Mouse (Mus musculus) liver, embryonic 16.5 days (tissue): Measurements from ENCODE around the gene Tubd1. TPM values are rescaled to one million over a fixed set of nuclear protein-coding genes. Genes with fewer than 3 reads are reported as not detected.
A peak's percentile ranks its signal among the peaks of the same experiment; 100 is the strongest.

Source experiments
- ATAC-seq: fragments of 200-750 bp; cut with Nextera tagmentation; 2 replicates; pipeline ENCODE4 v1.8.0; 2017; ENCODE audit warnings: low read depth, mild to moderate bottlenecking, moderate number of reproducible peaks, moderate library complexity
- H3K27ac ChIP-seq: fragments of 300-500 bp; sonication (generic); 2 replicates; pipeline ENCODE4 v1.5.1; 2014; ENCODE audit warnings: mild to moderate bottlenecking, low read length
- H3K27me3 ChIP-seq: fragments of 300-500 bp; sonication (generic); 2 replicates; pipeline ENCODE4 v1.6.1; 2014; ENCODE audit warnings: low read depth, low read length, mixed read lengths; ENCODE audit not compliant: control insufficient read depth, insufficient read depth
- H3K36me3 ChIP-seq: fragments of 300-500 bp; sonication (generic); 2 replicates; pipeline ENCODE4 v1.6.1; 2014; ENCODE audit warnings: mild to moderate bottlenecking; ENCODE audit not compliant: control insufficient read depth, insufficient read depth
- H3K4me1 ChIP-seq: fragments of 300-500 bp; sonication (generic); 2 replicates; pipeline ENCODE4 v1.6.1; 2014; ENCODE audit warnings: low read depth, low read length, mixed read lengths; ENCODE audit not compliant: control insufficient read depth
- H3K4me2 ChIP-seq: fragments of 300-500 bp; sonication (generic); 2 replicates; pipeline ENCODE4 v1.6.1; 2014; ENCODE audit warnings: low read depth, low read length, mixed read lengths
- H3K4me3 ChIP-seq: fragments of 300-500 bp; sonication (generic); 2 replicates; pipeline ENCODE4 v1.5.1; 2014; ENCODE audit warnings: low read depth, mild to moderate bottlenecking, low read length
- H3K9ac ChIP-seq: fragments of 300-500 bp; sonication (generic); 2 replicates; pipeline ENCODE4 v1.6.1; 2014; ENCODE audit warnings: low read depth, low read length
- H3K9me3 ChIP-seq: fragments of 300-500 bp; sonication (generic); replicated peaks from 2 replicates; pipeline ENCODE4 v1.6.1; 2016; ENCODE audit warnings: low read length; ENCODE audit not compliant: control insufficient read depth
- WGBS: fragments of 180-500 bp; shearing (Covaris S2); extraction: QIAGEN DNeasy Blood & Tissue Kit; methylation state at CpG from one replicate; pipeline ENCODE4 v1.1.7; 2014; ENCODE audit not compliant: insufficient replicate concordance; 5-methylcytosine and 5-hydroxymethylcytosine counted together
- polyA plus RNA-seq: library from polyadenylated mRNA; unstranded; fragments of >200 nt; fragmentation: Nextera tagmentation; extraction: Ambion mirVana; gene quantifications from 2 replicates; pipeline ENCODE4 v1.2.1, GENCODE M21; 2015

Gene Tubd1
- 8.8 TPM in 2 replicates for polyA plus RNA-seq

DNA sequence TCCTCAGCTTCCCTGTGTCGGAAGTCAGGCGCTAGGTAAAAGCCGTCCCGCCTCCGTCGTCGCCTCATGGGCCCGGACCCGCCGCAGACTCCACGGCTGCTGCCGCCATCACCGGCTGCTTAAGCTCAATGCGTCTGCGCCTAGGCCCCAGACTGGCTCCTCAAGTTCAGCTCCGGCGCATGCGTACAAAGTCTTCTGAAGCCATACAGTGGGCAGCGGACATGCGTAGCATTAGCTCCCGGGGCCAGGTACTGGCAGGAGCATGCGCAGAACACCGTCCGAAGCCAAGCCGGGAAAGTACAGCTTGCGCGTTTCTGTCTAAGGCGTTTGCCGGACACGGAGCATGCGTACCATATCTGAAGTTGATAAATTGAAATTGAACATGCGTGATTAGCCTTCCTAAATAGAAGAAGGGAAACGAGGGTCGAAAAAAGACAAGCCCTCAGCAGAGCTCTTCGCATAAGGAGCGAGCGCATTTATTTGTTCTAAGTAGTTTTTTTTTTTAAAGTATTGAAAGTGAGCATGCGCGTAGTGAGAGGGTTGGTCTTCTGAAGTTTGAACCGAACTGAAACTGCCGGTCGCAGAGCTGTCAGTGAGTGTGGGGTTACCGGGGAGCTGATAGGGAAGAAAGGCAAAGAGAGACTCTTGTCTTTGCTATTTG is at the start of gene Tubd1, which contains the start of gene Rps6kb1:
Tubd1 (plus strand) TSS at position 353 of the 661 bp plus-strand sequence.
Rps6kb1 (minus strand) TSS at position 167 of the 661 bp plus-strand sequence.
- Histone ChIP-seq H3K4me1 (peaks cover 21% of the 10 kb centered on the region), H3K27me3 (no peaks in the 10 kb centered on the region), H3K4me3 (peak within 1 kb of the TSS; percentile 95), H3K4me2 (peak within 1 kb of the TSS; percentile 71), H3K27ac (peak within 1 kb of the TSS; percentile 92), H3K36me3 (no peaks in the 10 kb centered on the region), H3K9me3 (no peaks in the 10 kb centered on the region), H3K9ac (peak within 1 kb of the TSS; percentile 98)
- ATAC-seq, result peak; percentile 97
- WGBS, result under 1% methylated on average over 43 of the region's 43 CpGs

DNA sequence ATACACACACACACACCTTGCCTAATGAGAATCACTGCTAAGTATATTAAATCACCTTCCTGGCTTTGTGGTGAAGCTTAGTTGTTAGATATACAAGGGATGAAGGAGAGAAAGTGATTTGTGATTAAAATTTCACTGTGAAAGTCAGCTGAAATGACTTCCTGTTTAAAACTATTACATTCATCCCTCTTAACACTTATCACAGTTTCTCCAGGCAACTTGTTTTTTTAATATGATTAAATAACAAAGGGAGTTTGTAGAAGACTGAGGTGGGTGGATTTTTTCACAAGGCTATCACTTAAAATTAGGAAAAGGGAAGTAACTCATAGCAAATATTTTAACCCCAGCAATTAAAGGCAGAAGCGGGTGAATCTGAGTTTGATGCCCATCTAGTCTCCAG is 47.4 kb upstream of the Tubd1 start:
- H3K4me3 ChIP-seq, result no peak overlapping the region
- 98% methylated on average over 1 of the region's 1 CpGs for WGBS
- H3K27ac ChIP-seq, result no peak overlapping the region
- peaks cover 4% of the 10 kb centered on the region; the same call in 1 of the 2 replicates for H3K36me3 ChIP-seq
- H3K4me2 ChIP-seq, result no peak overlapping the region
- H3K9me3 ChIP-seq, result no peaks in the 10 kb centered on the region
- H3K4me1 ChIP-seq, result no peaks in the 10 kb centered on the region
- no peak overlapping the region for H3K9ac ChIP-seq
- ATAC-seq, result no peak
- no peaks in the 10 kb centered on the region for H3K27me3 ChIP-seq

DNA sequence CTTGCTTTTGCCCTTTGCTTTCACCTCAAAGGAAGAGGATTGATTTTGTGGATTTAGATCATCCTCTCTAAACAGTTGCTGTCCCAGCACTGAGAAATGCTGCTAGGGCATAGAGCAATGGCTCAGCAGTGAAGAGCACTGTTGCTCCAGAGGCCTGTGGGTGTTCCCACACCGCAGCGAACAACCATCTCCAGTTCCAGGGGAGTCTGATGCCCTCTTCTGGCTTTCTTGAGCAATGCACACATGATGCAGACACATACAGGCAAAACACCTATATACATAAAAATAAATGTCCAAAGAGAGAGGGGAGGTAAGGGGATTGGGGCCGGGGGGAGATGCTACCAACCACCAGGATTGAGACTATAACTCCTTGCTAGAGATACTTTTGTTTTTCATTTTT is 46.9 kb upstream of the Tubd1 start:
- H3K4me3 ChIP-seq, result no peak overlapping the region
- H3K9ac ChIP-seq, result no peak overlapping the region
- H3K27ac ChIP-seq, result no peak overlapping the region
- ATAC-seq, result no peak
- no peaks in the 10 kb centered on the region for H3K4me1 ChIP-seq
- peaks cover 4% of the 10 kb centered on the region; the same call in 1 of the 2 replicates for H3K36me3 ChIP-seq
- H3K27me3 ChIP-seq, result no peaks in the 10 kb centered on the region
- H3K4me2 ChIP-seq, result no peak overlapping the region
- no peaks in the 10 kb centered on the region for H3K9me3 ChIP-seq
- 84% methylated on average over 3 of the region's 3 CpGs for WGBS

DNA sequence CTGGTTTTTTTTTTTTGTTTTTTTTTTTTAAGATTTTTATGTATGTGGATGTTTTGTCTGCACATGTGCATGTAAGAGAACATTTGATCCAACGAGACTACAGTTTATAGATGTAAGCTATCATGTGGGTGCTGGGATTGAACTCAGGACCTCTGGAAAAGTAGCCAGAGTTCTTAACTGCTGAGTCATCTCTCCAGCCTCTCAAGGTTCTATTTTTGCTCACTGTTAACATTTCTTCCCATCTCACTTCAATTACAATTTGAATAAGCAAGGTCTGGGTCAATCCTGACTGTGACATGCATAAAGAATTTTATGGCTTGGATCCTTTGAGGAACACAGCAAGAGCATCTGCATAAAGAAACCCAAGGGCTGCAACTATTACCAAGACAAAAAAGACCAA is 44.0 kb upstream of the Tubd1 start:
- WGBS, result 78% methylated on average over 1 of the region's 1 CpGs
- no peak overlapping the region for H3K9ac ChIP-seq
- ATAC-seq, result no peak
- H3K4me3 ChIP-seq, result no peak overlapping the region
- no peak overlapping the region for H3K4me2 ChIP-seq
- H3K4me1 ChIP-seq, result no peaks in the 10 kb centered on the region
- no peaks in the 10 kb centered on the region for H3K9me3 ChIP-seq
- no peak overlapping the region for H3K27ac ChIP-seq
- H3K27me3 ChIP-seq, result no peaks in the 10 kb centered on the region
- H3K36me3 ChIP-seq, result peaks cover 11% of the 10 kb centered on the region

DNA sequence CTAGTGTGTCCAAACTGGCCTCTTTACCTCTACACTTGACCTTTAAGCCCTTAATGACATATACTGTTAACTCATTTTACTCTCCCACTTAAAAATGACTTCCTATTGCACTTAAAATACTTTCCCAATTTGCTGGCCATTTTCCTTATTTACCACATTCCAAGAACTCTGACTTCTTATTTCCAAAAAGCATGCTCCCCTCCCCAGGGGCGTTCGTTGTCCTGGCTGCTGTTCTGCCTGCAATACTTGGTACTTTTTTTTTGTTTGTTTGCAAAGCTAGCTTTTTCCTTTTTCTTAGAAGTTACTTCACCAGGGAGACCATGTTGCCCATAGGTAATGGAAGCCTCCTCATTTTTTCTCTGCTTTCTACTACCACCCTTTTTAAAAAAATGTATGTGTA is 41.7 kb upstream of the Tubd1 start:
- Histone ChIP-seq H3K4me2 (no peak overlapping the region), H3K4me1 (no peaks in the 10 kb centered on the region), H3K9me3 (no peaks in the 10 kb centered on the region), H3K4me3 (no peak overlapping the region), H3K9ac (no peak overlapping the region), H3K27me3 (no peaks in the 10 kb centered on the region), H3K27ac (no peak overlapping the region), H3K36me3 (peaks cover 19% of the 10 kb centered on the region)
- no peak for ATAC-seq
- 89% methylated on average over 2 of the region's 2 CpGs for WGBS

DNA sequence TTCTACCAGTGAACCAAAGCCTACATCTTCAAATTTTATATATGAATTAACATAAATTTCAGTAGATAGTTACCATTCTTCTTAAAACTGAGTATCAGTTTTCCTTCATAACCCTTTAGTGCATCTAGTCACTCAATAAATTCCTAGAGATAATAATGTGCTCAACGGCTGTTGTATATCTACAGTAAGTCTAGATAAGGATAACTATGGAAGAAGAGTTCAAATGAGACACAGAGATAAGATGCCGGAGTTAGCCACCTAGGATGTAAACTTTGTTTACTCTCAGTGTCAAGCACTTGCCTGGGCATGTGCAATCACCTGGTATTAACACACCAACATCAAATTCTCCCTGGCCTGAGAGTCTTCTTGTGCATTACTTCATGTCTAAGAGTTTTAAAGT is 37.5 kb upstream of the Tubd1 start:
- no peaks in the 10 kb centered on the region for H3K9me3 ChIP-seq
- no peak overlapping the region for H3K4me3 ChIP-seq
- WGBS, result 22% methylated on average over 2 of the region's 2 CpGs
- peaks cover 31% of the 10 kb centered on the region for H3K36me3 ChIP-seq
- ATAC-seq, result no peak
- no peak overlapping the region for H3K9ac ChIP-seq
- no peak overlapping the region for H3K27ac ChIP-seq
- H3K4me1 ChIP-seq, result no peaks in the 10 kb centered on the region
- H3K4me2 ChIP-seq, result no peak overlapping the region
- H3K27me3 ChIP-seq, result no peaks in the 10 kb centered on the region

DNA sequence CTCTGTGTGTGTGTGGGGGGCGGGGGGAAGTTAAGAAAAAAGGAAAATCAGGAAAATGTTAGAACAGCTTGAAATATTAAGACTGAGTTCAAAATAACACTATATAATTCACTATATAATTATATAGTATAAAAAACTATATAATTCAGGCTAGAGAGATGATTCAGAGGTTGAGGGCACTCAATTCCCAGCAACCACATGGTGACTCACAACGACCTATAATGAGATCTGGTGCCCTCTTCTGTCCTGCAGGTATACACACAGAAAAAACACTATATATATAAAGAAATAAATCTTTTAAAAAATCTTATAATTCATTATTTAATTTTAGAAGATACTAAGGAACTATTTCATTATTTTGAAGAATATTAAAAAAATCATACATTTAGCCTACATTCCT is 36.8 kb upstream of the Tubd1 start:
- no peak overlapping the region for H3K27ac ChIP-seq
- 84% methylated on average over 2 of the region's 2 CpGs for WGBS
- H3K36me3 ChIP-seq, result peaks cover 35% of the 10 kb centered on the region
- no peak overlapping the region for H3K4me2 ChIP-seq
- H3K9me3 ChIP-seq, result no peaks in the 10 kb centered on the region
- ATAC-seq, result no peak
- H3K4me3 ChIP-seq, result no peak overlapping the region
- H3K9ac ChIP-seq, result no peak overlapping the region
- H3K27me3 ChIP-seq, result no peaks in the 10 kb centered on the region
- H3K4me1 ChIP-seq, result no peaks in the 10 kb centered on the region

DNA sequence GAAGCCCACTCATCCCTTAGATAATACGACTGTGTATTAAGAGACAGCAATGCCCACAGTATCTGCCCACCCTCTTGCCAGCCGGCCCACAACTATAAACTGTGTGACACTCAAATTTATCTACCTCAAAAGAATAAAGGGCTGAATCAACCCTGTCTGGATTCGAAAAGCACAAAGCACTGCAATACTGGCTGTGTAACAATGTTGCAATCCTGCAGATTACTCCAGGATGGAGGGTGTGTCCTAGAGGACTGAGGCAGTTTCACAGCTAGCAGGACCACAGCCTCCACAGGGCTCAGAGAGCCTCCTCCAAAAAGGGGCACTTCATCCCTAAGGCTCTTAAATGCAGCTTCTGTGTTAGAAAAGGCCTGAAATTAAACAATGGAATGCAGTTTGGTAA is 28.2 kb upstream of the Tubd1 start:
- Histone ChIP-seq H3K4me3 (no peak overlapping the region), H3K36me3 (peaks cover 33% of the 10 kb centered on the region), H3K9ac (no peak overlapping the region), H3K9me3 (no peaks in the 10 kb centered on the region), H3K4me2 (no peak overlapping the region), H3K4me1 (no peaks in the 10 kb centered on the region), H3K27me3 (no peaks in the 10 kb centered on the region), H3K27ac (no peak overlapping the region)
- WGBS, result 78% methylated on average over 3 of the region's 3 CpGs
- no peak for ATAC-seq

DNA sequence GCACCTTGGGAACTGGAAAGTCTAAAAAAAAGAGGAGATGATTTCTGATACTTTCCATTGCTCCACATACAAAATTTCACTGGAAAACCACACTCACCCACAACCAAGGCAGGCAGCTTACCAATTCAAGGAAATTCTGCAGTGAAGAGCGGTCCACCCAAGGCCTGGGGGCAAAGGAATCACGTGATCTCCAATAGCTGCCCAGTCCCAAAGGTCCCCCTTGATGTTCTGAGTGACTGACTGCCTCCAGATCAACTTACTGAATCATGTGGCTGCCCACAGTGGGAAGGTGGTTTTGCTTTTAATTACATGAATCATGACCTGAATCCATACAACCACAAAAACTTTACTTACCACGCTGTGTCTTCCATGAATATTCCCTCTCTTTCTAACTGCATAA is 27.6 kb upstream of the Tubd1 start:
- WGBS, result 94% methylated on average over 3 of the region's 3 CpGs
- no peaks in the 10 kb centered on the region for H3K27me3 ChIP-seq
- H3K36me3 ChIP-seq, result peaks cover 33% of the 10 kb centered on the region
- H3K9ac ChIP-seq, result no peak overlapping the region
- no peak overlapping the region for H3K27ac ChIP-seq
- H3K4me3 ChIP-seq, result no peak overlapping the region
- no peak overlapping the region for H3K4me2 ChIP-seq
- H3K9me3 ChIP-seq, result no peaks in the 10 kb centered on the region
- no peak for ATAC-seq
- no peaks in the 10 kb centered on the region for H3K4me1 ChIP-seq
